Mouse (Mus musculus) heart, embryonic 11.5 days (tissue): ENCODE results near the gene Tmem119. TPM values are rescaled to one million over a fixed set of nuclear protein-coding genes. Genes with fewer than 3 reads are reported as not detected.
A peak's percentile ranks its signal among the peaks of the same experiment; 100 is the strongest.
"Not testable (repeated sequence)": the region's sequence is repeated elsewhere in the genome, so short reads cannot be mapped to it uniquely, and the experiment has no call there.

Experiments
- ATAC-seq: fragments of 200-750 bp; cut with Nextera tagmentation; replicated peaks from 2 replicates; pipeline ENCODE4 v1.8.0; 2017; ENCODE audit warnings: moderate library complexity; ENCODE audit not compliant: insufficient number of reproducible peaks, low FRiP score, low TSS enrichment
- H3K27ac ChIP-seq: fragments of 300-500 bp; sonication (generic); 2 replicates; pipeline ENCODE4 v1.5.1; 2014; ENCODE audit warnings: mild to moderate bottlenecking, low read depth, low read length
- H3K27me3 ChIP-seq: fragments of 300-500 bp; sonication (generic); 2 replicates; pipeline ENCODE4 v1.6.1; 2014; ENCODE audit warnings: mild to moderate bottlenecking, low read length, mixed read lengths; ENCODE audit not compliant: control insufficient read depth, insufficient read depth
- H3K36me3 ChIP-seq: fragments of 300-500 bp; sonication (generic); 2 replicates; pipeline ENCODE4 v1.6.1; 2014; ENCODE audit warnings: mild to moderate bottlenecking, low read length, moderate library complexity, mixed read lengths; ENCODE audit not compliant: control insufficient read depth, insufficient read depth
- H3K4me1 ChIP-seq: fragments of 300-500 bp; sonication (generic); 2 replicates; pipeline ENCODE4 v1.6.1; 2014; ENCODE audit warnings: low read length; ENCODE audit not compliant: control insufficient read depth, insufficient read depth
- H3K4me2 ChIP-seq: fragments of 300-500 bp; sonication (generic); 2 replicates; pipeline ENCODE4 v1.6.1; 2014; ENCODE audit warnings: mild to moderate bottlenecking, moderate library complexity
- H3K4me3 ChIP-seq: fragments of 300-500 bp; sonication (generic); 2 replicates; pipeline ENCODE4 v1.5.1; 2014; ENCODE audit warnings: low read depth, low read length
- H3K9ac ChIP-seq: fragments of 300-500 bp; sonication (generic); 2 replicates; pipeline ENCODE4 v1.6.1; 2014; ENCODE audit warnings: mild to moderate bottlenecking, low read depth, low read length, moderate library complexity
- H3K9me3 ChIP-seq: fragments of 300-500 bp; sonication (generic); replicated peaks from 2 replicates; pipeline ENCODE4 v1.6.1; 2016; ENCODE audit warnings: low read length; ENCODE audit not compliant: control insufficient read depth
- WGBS: fragments of 180-500 bp; shearing (Covaris S2); extraction: QIAGEN DNeasy Blood & Tissue Kit; methylation state at CpG from one replicate; pipeline ENCODE4 v1.1.7; 2014; ENCODE audit not compliant: insufficient replicate concordance; 5-methylcytosine and 5-hydroxymethylcytosine counted together
- polyA plus RNA-seq: library from polyadenylated mRNA; unstranded; fragments of >200 nt; fragmentation: Nextera tagmentation; extraction: Ambion mirVana; gene quantifications from 2 replicates; pipeline ENCODE4 v1.2.1, GENCODE M21; 2014

Gene Tmem119
- polyA plus RNA-seq, 1 experiment from 2014 or later, result 11.7 TPM

- no peak overlapping the region for H3K4me3 ChIP-seq
- no peak overlapping the region for H3K27ac ChIP-seq
- peaks cover 10% of the 10 kb centered on the region for H3K4me1 ChIP-seq
- H3K9ac ChIP-seq, result no peak overlapping the region
- ATAC-seq, result no peak
- H3K9me3 ChIP-seq, result 0 out of 2 replicates have a peak, but pooled peaks cover 3% of the 10 kb centered on the region
- H3K27me3 ChIP-seq, result peaks cover 3% of the 10 kb centered on the region; the same call in 1 of the 2 replicates
- H3K36me3 ChIP-seq, result peaks cover 3% of the 10 kb centered on the region; the same call in 1 of the 2 replicates
- 78% methylated on average over 7 of the region's 7 CpGs for WGBS
- no peak overlapping the region for H3K4me2 ChIP-seq
Observed at GRCm38 (mm10) chr5:113781875-113782274, 18.4 kb downstream of the Tmem119 start.

GRCm38 (mm10) chr5:113781254-113781653 is 19.1 kb downstream of the Tmem119 start:
- Histone ChIP-seq H3K36me3 (peaks cover 6% of the 10 kb centered on the region; the same call in 1 of the 2 replicates), H3K27me3 (peaks cover 3% of the 10 kb centered on the region; the same call in 1 of the 2 replicates), H3K27ac (no peak overlapping the region), H3K4me3 (no peak overlapping the region), H3K4me1 (peaks cover 10% of the 10 kb centered on the region), H3K9me3 (0 out of 2 replicates have a peak, but pooled peaks cover 3% of the 10 kb centered on the region), H3K4me2 (no peak overlapping the region), H3K9ac (no peak overlapping the region)
- ATAC-seq, result no peak
- 76% methylated on average over 7 of the region's 7 CpGs for WGBS

GRCm38 (mm10) chr5:113780763-113781162 is 19.6 kb downstream of the Tmem119 start:
- Histone ChIP-seq H3K27ac (no peak overlapping the region), H3K4me3 (no peak overlapping the region), H3K36me3 (peaks cover 6% of the 10 kb centered on the region; the same call in 1 of the 2 replicates), H3K9me3 (0 out of 2 replicates have a peak, but pooled peaks cover 3% of the 10 kb centered on the region), H3K4me2 (no peak overlapping the region), H3K27me3 (peaks cover 3% of the 10 kb centered on the region; the same call in 1 of the 2 replicates), H3K9ac (no peak overlapping the region), H3K4me1 (peaks cover 10% of the 10 kb centered on the region)
- no peak for ATAC-seq
- 85% methylated on average over 5 of the region's 5 CpGs for WGBS

- 0 out of 2 replicates have a peak, but pooled peaks have one; percentile 16 for ATAC-seq
- 0 out of 2 replicates have a peak, but pooled peaks cover 3% of the 10 kb centered on the region for H3K9me3 ChIP-seq
- no peak overlapping the region for H3K4me3 ChIP-seq
- no peak overlapping the region for H3K4me2 ChIP-seq
- 89% methylated on average over 3 of the region's 3 CpGs for WGBS
- no peak overlapping the region for H3K27ac ChIP-seq
- peaks cover 3% of the 10 kb centered on the region; the same call in 1 of the 2 replicates for H3K27me3 ChIP-seq
- no peak overlapping the region for H3K9ac ChIP-seq
- peaks cover 10% of the 10 kb centered on the region for H3K4me1 ChIP-seq
- peaks cover 6% of the 10 kb centered on the region; the same call in 1 of the 2 replicates for H3K36me3 ChIP-seq
Observed at GRCm38 (mm10) chr5:113780082-113780752, 20.1 kb downstream of the Tmem119 start.

GRCm38 (mm10) chr5:113779569-113779968 is 20.7 kb downstream of the Tmem119 start:
- Histone ChIP-seq H3K4me2 (no peak overlapping the region), H3K9me3 (0 out of 2 replicates have a peak, but pooled peaks cover 3% of the 10 kb centered on the region), H3K4me3 (no peak overlapping the region), H3K36me3 (peaks cover 6% of the 10 kb centered on the region; the same call in 1 of the 2 replicates), H3K27ac (no peak overlapping the region), H3K9ac (no peak overlapping the region), H3K27me3 (peaks cover 3% of the 10 kb centered on the region; the same call in 1 of the 2 replicates), H3K4me1 (peaks cover 10% of the 10 kb centered on the region)
- ATAC-seq, result no peak
- WGBS, result 73% methylated on average over 5 of the region's 5 CpGs

- H3K4me2 ChIP-seq, H3K27ac ChIP-seq, H3K4me1 ChIP-seq, ATAC-seq, H3K27me3 ChIP-seq, H3K9ac ChIP-seq, H3K4me3 ChIP-seq, H3K9me3 ChIP-seq, H3K36me3 ChIP-seq: not testable (repeated sequence)
- WGBS, result 88% methylated on average over 8 of the region's 8 CpGs
Observed at GRCm38 (mm10) chr5:113777728-113778127, 22.6 kb downstream of the Tmem119 start.

GRCm38 (mm10) chr5:113776896-113777226 is 23.5 kb downstream of the Tmem119 start:
- ATAC-seq, result no peak
- 0 out of 2 replicates have a peak, but pooled peaks cover 3% of the 10 kb centered on the region for H3K9me3 ChIP-seq
- no peak overlapping the region for H3K27ac ChIP-seq
- no peak overlapping the region for H3K4me2 ChIP-seq
- H3K27me3 ChIP-seq, result no peaks in the 10 kb centered on the region
- WGBS, result 90% methylated on average over 8 of the region's 8 CpGs
- H3K4me1 ChIP-seq, result peaks cover 4% of the 10 kb centered on the region
- H3K9ac ChIP-seq, result no peak overlapping the region
- peaks cover 10% of the 10 kb centered on the region for H3K36me3 ChIP-seq
- no peak overlapping the region for H3K4me3 ChIP-seq

- 0 out of 2 replicates have a peak, but pooled peaks cover 3% of the 10 kb centered on the region for H3K9me3 ChIP-seq
- H3K4me2 ChIP-seq, result no peak overlapping the region
- peaks cover 10% of the 10 kb centered on the region for H3K36me3 ChIP-seq
- no peak overlapping the region for H3K27ac ChIP-seq
- H3K9ac ChIP-seq, result no peak overlapping the region
- WGBS, result 92% methylated on average over 15 of the region's 15 CpGs
- peaks cover 4% of the 10 kb centered on the region for H3K4me1 ChIP-seq
- H3K4me3 ChIP-seq, result no peak overlapping the region
- no peak for ATAC-seq
- no peaks in the 10 kb centered on the region for H3K27me3 ChIP-seq
Observed at GRCm38 (mm10) chr5:113776128-113776895, 24.0 kb downstream of the Tmem119 start.
